26 mouse cellular contexts compared by ENCODE assay signal in the genomic region with DNA sequence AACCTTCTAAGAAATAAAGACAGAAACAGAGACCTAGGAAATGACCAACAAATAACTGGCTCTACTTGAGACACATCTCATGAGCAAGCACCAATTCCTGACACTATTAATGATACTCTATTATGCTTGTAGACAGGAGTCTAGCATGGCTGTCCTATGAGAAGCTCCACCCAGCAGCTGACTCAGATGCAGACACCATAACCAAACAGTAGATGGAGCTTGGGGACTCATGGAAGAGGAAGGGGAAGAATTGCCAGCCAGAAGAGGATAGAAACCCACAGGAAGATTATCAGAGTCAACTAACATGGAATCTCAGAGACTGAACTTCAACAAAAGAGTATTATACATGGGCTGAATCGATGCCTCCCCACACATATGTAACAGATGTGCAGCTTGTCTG.
DNase-seq lines count a peak whose midpoint lies in the region; ATAC-seq and TF ChIP-seq lines count a peak whose summit lies in the region.
"Had no signal": no experiment of that assay in that cellular context is flagged by ENCODE, and none has a peak within 500 bp of the region (broad histone marks: within the 10 kb centered on the region; RNA-seq: fewer than 3 reads in every experiment).

No protein-coding gene starts in this region.

- no peak overlapping the region for H3K27ac ChIP-seq in heart, postnatal 0 days (ENCODE audit: low read depth)
- H3K27ac ChIP-seq: embryonic facial prominence, embryonic 12.5 days; forebrain, embryonic 12.5 days; heart, embryonic 13.5 days; hindbrain, embryonic 13.5 days; left cerebral cortex, adult 2 months; liver, embryonic 13.5 days had no signal

- no peak overlapping the region for H3K4me3 ChIP-seq in heart, postnatal 0 days (ENCODE audit: low read depth, low read length)
- H3K4me3 ChIP-seq: embryonic facial prominence, embryonic 12.5 days; erythroblast, embryonic 14.5 days; forebrain, embryonic 12.5 days; heart, embryonic 13.5 days; hindbrain, embryonic 13.5 days; left cerebral cortex, adult 2 months; liver, embryonic 13.5 days had no signal

- no peak for DNase-seq in heart, postnatal 0 days (ENCODE audit: low spot score)
- no peak for DNase-seq in heart, postnatal 36 days
- peak; percentile 4 for DNase-seq in lung, postnatal 10 days
- no peak for DNase-seq in lung, postnatal 14 days
- DNase-seq in R1 (ENCODE audit: low read depth, low spot score): peak; percentile 1
- DNase-seq in retina, postnatal 1 day: peak; percentile 4
- DNase-seq in right cerebral cortex, postnatal 14 days: no peak
- DNase-seq in adrenal gland, adult 2 months: no peak
- DNase-seq: adrenal gland, postnatal 10 days; cerebellum, adult 9-10 months; gastrocnemius, postnatal 10 days; heart, adult 11 months; kidney, adult 2 months; kidney, postnatal 14 days; liver, embryonic 13.5 days; lung, adult 2 months; right cerebral cortex, postnatal 25 days; spleen, adult 18-20 months had no signal

- H3K9ac ChIP-seq in heart, postnatal 0 days (replicated peaks; ENCODE audit: low read depth, low read length): no peak overlapping the region
- H3K9ac ChIP-seq: embryonic facial prominence, embryonic 12.5 days; forebrain, embryonic 12.5 days; heart, embryonic 13.5 days; hindbrain, embryonic 13.5 days; liver, embryonic 13.5 days had no signal

- no peaks in the 10 kb centered on the region for H3K9me3 ChIP-seq in heart, postnatal 0 days (replicated peaks; ENCODE audit: control insufficient read depth, low read length)
- H3K9me3 ChIP-seq: embryonic facial prominence, embryonic 12.5 days; forebrain, embryonic 12.5 days; heart, embryonic 13.5 days; hindbrain, embryonic 13.5 days; liver, embryonic 13.5 days had no signal

- ATAC-seq in heart, postnatal 0 days (ENCODE audit: insufficient read depth, low read depth): no peak
- ATAC-seq: CD4-positive, CD25-positive, alpha-beta regulatory T cell, adult 4 months had no signal

- no peaks in the 10 kb centered on the region for H3K27me3 ChIP-seq in heart, postnatal 0 days (ENCODE audit: control insufficient read depth, insufficient read depth, low read length)
- H3K27me3 ChIP-seq: embryonic facial prominence, embryonic 12.5 days; forebrain, embryonic 12.5 days; heart, embryonic 13.5 days; hindbrain, embryonic 13.5 days; liver, embryonic 13.5 days had no signal

- intact Hi-C loops in heart, postnatal 36 days (cut with DNase I): loop anchor here (5.0 kb wide), 3 partner anchors 529 to 744 kb away; no protein-coding TSS in a partner anchor

- peak; percentile 52 for TF ChIP-seq CTCF in heart, postnatal 0 days (IDR thresholded peaks at IDR 0.05; ENCODE audit: low read depth)

- H3K36me3 ChIP-seq in heart, postnatal 0 days (replicated peaks; ENCODE audit: control insufficient read depth, insufficient read depth, low read length): no peaks in the 10 kb centered on the region
- H3K36me3 ChIP-seq: embryonic facial prominence, embryonic 12.5 days; forebrain, embryonic 12.5 days; heart, embryonic 13.5 days; hindbrain, embryonic 13.5 days; liver, embryonic 13.5 days had no signal

- 53% methylated on average over 1 of the region's 1 CpGs for WGBS in heart, postnatal 0 days

- H3K4me1 ChIP-seq in heart, postnatal 0 days (ENCODE audit: control insufficient read depth, insufficient read depth): no peaks in the 10 kb centered on the region
- H3K4me1 ChIP-seq: embryonic facial prominence, embryonic 12.5 days; forebrain, embryonic 12.5 days; heart, embryonic 13.5 days; hindbrain, embryonic 13.5 days; liver, embryonic 13.5 days had no signal

- H3K4me2 ChIP-seq in heart, postnatal 0 days (ENCODE audit: low read depth, low read length): no peak overlapping the region
- H3K4me2 ChIP-seq: embryonic facial prominence, embryonic 12.5 days; forebrain, embryonic 12.5 days; heart, embryonic 13.5 days; hindbrain, embryonic 13.5 days; liver, embryonic 13.5 days; midbrain, embryonic 11.5 days had no signal

- no peak for TF ChIP-seq EP300 in heart, postnatal 0 days (IDR thresholded peaks at IDR 0.05; ENCODE audit: low read depth)

Comparison
In these comparisons a context has a peak if more than half of its experiments do, and no peak if none do; other contexts are left out.
1. DNase-seq: peak in lung, postnatal 10 days (single experiment), R1 (single experiment) and retina, postnatal 1 day (single experiment); none in heart, postnatal 0 days (single experiment), heart, postnatal 36 days (0 of 2), lung, postnatal 14 days (single experiment), right cerebral cortex, postnatal 14 days (single experiment) and adrenal gland, adult 2 months (single experiment).